Mouse (Mus musculus) gastrocnemius, postnatal 4 days (tissue): ENCODE data around the gene 1700016D06Rik. TPM values are rescaled to one million over a fixed set of nuclear protein-coding genes. Genes with fewer than 3 reads are reported as not detected.

ENCODE experiments used
- DNase-seq, 2 experiments: peaks; one replicate each; pipeline ENCODE4 v3.0.0; 2021 to 2022; ENCODE audit warnings: low spot score in 2 of 2, mixed read lengths in 2 of 2
- microRNA-seq: library from miRNA; unstranded; fragments of <30 nt; microRNA quantifications from one replicate; pipeline ENCODE4 v1.2.0, GENCODE M21; 2021
- total RNA-seq, 2 experiments: library from RNA; stranded (reverse); gene quantifications; 2 replicates each; pipeline ENCODE4 v1.2.3; 2021

The 1700016D06Rik gene
- total RNA-seq, 2 experiments from 2014 or later: not detected

DNA sequence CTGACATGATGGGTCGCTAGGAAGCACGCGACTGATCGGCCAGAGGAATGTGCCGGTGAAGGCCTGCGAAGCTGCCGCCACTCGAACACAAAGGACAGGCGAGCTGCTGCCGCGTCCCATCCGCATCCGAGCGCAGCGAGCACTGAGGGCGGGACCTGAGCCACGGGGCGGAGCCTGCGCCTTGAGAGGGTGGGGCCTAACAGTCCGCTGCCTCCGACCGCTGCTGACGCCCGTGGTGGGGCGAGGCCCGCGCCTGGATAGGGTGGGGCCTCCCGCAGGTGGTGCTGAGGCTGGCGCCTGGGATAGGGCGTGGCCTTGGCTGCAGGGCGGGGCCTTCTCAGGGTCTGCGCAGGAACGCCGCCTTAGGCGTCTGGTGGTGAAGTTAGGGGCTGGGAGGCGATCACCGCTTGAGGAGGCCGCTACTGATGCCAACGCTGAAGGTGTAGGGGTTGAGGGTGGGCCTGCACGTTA is 65.2 kb downstream of the 1700016D06Rik start, which contains the start of gene Ankrd10:
Ankrd10 (minus strand) TSS at position 147 of the 471 bp plus-strand sequence.
- DNase-seq: peak; percentile 94 to 96

DNA sequence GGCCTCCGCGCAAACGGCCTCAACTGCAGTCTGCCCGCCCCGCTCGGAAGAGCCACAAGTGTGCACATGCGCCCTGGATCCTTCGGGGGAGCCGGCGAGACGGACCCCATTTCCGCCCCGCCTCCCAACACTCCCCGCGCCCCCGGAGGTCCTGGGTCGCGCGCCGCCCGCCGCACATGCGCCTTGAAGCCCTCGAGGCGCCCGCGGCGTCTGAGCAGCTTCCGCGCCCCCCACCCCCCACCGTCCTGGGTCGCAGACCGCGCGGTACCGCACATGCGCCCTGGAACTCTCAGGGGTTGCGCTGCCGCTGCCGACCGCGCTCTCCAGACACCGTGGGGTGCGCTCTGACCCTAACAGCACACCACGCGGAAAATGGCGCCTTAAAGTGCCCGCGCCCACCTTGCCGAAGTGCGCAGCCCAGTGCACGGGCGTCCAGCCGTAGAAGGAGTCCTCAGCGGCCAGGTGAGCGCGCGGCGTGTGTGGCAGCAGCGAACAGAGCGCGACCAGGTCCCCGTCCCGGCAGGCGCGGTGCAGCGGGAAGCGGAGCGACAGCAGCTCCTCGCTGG is 65.8 kb downstream of the 1700016D06Rik start:
- DNase-seq: peak; percentile 80 to 88

DNA sequence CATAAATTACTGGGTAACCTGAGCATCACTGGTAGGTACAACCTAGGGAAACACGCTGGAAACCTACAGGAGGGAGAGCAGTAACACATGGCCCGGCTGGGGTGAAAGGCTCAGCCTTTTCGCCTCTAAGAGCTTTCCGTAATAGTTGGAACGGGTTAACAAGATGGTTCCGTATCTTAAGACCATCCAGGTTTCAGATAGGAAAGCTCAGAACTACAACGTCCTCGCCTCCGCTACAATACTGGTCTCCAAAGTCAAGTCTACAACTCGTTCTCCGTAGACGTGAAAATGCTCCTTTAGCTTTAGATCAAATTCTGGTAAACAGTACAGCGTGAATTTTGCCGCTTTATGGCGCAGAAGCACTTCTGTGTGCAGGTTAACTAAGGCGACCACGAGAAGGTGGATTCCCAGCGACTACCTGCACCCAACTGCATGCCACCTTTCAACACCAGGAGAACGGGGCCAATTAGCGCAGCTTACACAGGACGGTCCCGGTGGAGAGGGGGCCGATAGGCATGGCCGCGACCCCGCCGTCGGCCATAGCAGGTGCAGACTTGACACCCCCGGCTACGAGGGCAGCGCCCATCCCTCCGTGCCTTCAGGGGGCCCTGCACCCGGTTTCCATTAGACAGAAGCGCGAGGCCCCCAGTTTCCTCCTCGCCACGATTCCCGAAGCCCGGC is 66.4 kb downstream of the 1700016D06Rik start:
- no peak for DNase-seq

DNA sequence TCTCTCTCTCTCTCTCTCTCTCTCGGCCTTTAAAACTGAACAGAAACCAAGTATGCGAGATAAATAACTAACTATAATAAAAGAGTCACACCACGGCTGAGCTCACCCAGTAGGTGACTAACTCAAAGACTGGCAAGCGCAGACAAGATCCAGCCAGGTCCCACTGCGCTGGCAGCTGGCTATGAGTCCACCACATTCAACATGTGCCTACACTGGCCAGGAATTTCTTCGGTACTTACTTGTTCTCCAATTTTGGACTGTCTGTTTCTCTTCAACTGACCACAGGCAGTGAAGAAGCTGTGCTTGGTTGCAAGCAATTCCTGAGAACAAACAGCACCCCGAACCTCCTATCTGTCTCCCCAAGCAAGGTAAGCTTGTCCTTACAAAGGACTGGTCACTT is 67.4 kb downstream of the 1700016D06Rik start:
- DNase-seq: peak in 1 of 2 experiments; percentile 15

DNA sequence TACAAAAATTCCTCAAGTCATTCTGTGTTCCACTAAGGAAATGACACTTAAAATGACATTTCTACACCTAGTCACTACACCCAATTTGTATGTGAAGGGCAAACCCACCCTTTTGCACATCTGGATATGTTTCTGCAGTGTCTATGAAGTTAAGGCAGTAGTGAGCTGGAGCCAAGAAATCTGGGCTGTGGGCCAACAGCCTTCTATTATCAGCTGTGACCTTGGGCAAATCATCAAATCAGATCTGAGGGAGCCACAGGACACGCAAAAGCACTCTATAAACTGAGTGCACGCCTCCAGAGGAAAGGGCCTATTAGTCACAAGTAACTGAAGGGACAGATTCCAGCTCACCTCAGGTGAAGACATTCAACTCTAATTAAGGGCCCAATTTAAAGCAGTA is 68.5 kb downstream of the 1700016D06Rik start:
- DNase-seq: peak in 1 of 2 experiments; percentile 60

DNA sequence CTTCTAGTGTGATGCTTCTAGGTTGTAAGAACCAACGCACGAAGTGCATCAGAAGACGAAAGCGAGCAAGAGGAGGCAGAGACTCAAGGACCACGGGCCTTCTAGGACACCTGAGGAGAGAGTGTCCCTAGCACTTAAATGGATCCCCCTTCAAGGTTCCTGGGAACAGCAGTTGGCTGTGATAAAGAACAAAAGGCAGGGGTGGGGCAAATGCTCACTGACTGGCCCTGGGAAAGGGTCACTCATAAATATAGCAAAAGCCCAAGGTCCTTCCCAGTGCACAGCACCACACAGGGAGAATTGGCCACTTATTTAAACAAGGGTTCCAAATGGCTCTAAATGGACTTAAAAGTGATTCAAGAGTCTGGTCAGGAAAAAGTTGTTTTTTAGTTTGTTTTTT is 71.7 kb downstream of the 1700016D06Rik start:
- no peak for DNase-seq

DNA sequence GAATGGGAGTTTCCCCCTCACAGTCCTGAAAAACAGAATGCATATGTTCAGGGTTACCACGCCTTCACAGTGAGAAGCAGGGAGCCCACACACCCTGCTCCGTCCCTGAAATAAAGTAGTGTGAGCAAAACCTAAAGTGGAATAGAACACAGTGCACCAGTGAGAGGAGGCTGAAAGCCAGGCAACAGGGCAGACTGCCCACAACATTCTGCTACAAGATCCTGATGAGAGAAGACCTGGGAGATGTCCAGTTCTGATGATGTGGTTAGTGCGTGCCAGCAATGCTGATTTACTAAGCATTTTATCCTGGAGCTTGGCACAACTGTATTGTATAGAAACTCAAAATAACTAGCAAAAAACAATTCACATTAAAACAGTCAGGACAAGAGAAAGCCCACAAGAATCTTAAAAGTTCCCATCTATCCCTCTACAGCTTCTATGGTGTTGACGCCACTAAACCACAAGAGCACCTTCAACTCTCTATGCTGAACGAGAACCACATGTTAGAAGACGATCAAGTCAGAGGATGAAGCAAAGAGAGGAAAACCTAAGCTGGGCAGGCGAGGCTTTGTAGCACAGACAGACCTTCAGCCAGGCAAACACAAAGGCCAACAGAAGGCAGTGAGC is 72.2 kb downstream of the 1700016D06Rik start:
- DNase-seq: peak in 1 of 2 experiments; percentile 54

DNA sequence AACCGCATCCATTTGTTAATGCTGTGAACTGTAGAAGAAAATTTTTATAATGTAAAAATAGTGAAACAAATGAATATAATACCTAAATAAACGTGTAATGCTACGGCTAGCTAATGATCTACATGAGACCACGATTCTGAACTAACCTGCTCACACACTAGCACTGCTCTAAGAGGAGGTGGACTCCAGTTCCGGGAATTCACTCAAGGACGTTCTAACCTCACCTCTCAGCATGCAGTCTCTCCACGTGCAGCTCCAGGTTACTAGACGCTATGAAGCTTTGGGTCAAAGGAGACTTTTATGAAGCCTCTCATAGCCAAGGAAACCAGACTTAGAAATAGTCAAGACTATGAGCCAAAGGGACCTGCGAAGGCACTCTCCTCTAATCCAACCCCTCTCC is 73.1 kb downstream of the 1700016D06Rik start:
- DNase-seq: no peak

DNA sequence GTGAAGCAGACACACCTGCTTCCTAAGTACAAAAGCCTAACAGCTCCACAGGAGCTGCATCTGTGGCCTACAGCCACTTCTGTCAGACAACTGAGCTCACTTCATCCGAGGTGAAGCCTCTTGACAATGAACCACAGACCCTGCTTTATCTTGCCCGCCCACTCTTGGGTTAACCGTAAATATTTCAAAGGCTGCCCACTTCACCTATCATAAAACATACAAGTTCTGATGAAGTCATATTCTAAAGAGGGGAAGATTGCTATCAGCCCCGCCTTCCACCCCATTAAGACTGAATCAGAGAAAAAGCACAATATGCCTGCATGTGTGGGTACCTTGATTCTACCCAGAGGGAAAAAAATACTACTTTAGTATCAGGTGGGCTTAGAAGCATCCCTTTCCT is 75.8 kb downstream of the 1700016D06Rik start:
- no peak for DNase-seq

DNA sequence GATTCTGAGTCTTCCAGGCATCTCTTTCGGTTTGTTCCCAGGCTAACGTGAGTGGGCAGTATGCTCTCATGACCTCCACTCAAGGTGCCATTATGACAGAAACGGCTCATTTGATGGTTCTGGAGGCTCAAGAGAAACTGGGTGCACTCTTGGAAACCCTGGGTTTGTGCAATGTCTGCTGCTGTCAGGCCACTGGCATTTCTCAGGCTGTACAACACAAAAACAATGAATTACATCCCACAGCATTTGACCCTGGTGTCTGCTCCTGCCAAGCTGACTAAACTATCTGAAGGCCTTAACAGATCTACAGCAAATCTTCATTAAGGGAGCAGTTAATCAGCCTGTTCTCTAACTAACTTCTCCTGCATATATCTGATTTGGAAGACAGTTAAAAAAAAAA is 81.8 kb downstream of the 1700016D06Rik start:
- no peak for DNase-seq

DNA sequence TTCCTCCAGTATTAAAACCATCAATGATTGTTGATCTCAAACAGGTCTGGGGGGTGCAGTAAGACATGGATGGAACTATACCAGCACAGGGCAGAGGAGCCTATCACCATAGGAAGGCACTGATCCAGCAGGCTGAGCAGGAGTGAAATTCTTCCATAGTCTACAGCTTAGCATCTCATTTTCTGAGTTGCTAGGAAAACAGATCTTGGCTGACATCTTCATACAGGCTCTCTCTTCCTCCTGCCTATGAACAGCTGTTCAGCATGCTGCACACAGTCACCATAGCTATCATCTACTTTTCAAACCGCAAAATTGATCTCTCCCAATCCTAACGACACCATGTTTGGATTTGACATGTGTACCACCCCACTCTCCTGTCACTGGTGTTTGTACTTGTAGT is 82.8 kb downstream of the 1700016D06Rik start:
- no peak for DNase-seq

DNA sequence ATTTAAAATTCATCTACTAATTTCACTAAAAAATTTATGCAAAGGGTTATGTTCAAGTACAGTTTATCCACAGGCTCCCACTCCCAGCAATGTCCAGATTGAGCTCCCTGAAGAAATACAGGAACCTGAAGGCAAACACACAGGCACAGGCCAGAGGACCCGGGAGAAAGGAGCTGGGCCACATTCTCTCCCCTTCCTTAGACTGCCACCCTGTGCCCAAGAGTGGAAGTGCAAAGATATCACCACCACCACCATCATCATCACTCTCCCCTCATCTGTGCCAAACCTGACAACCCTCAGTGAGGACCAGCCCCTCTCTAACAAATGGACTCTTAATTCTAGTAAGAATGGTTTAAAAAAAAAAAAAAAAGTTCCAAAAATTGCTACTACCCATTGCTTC is 84.6 kb downstream of the 1700016D06Rik start:
- DNase-seq: peak; percentile 41 to 42

DNA sequence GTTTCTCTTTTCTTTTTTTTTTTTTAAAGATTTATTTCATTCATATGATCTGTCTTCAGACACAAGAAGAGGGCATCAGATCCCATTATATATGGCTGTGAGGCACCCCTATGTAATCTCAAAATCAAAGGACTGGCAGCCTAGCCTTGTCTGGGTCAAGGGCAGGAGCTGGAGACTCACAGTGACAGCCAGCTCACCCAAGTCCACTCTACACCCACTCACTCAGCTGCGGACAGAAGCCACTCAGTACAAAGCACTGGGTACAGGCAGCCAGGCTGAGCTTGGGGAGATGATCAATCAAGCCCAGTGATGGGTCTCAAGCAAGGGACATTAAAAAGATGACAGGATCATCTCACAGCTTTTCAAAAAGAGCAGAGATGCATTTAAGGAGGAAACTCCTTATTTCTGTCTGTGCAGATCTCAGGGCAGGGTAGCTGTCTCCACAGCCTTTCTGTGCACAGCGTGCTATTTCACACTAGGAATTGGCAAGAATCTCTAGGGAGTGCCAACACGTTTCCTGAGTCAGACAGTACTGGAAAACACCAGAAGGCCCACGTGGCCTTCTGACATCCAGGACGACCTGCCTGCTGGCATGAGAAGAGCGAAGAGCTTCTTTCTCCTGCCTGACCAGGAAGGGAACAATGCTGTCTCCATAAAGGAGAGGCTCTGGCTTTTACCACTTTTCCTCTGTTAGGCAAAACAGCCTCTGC is 86.6 kb downstream of the 1700016D06Rik start:
- DNase-seq: no peak

DNA sequence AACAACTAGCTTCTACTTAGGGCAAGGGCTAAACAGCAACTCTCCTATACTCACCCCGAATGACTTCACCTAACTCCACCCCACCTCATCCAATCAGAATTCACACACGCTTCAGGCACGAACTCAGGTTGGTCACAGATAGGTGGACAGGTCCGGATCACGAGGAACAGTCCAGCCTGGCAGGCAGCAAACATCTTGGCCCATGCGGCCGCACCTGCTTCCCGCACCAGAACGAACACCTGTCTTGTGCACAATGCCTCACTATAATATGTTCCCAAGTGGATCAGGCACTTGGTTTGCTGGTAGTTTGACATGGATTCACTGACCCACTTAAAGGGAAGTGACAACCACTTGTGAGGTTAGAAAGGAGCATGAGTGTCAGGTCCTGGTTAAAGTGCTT is 92.0 kb downstream of the 1700016D06Rik start:
- DNase-seq: no peak

Small RNAs within 50 kb of the gene (microRNA-seq; reads per million reads assigned to microRNA genes)
- 0.85 reads per million for gene Mir7238

Other genes with a start within 250 kb of the 1700016D06Rik start
- gene Rab20, start 222.4 kb downstream of the 1700016D06Rik start, total RNA-seq: under 1 TPM; 0.70 to 0.91 TPM
- 10 to 100 TPM; 32.2 to 36.5 TPM for gene Naxd, start 203.6 kb downstream of the 1700016D06Rik start, total RNA-seq
- gene Cars2, start 150.3 kb downstream of the 1700016D06Rik start, total RNA-seq: 10 to 100 TPM; 20.5 to 24.3 TPM
- 10 to 100 TPM; 39.7 to 47.8 TPM for gene Ing1, start 145.5 kb downstream of the 1700016D06Rik start, total RNA-seq
- 10 to 100 TPM; 68.0 to 98.1 TPM for gene Ankrd10, start 65.3 kb downstream of the 1700016D06Rik start, total RNA-seq
- 100 to 1,000 TPM; 107 to 114 TPM for gene Arhgef7, start 26.7 kb upstream of the 1700016D06Rik start, total RNA-seq
- not detected for gene Tex29, start 139.4 kb upstream of the 1700016D06Rik start, total RNA-seq